Mouse (Mus musculus) forebrain, embryonic 12.5 days (tissue): ENCODE data around the gene Atg4d. TPM values are rescaled to one million over a fixed set of nuclear protein-coding genes. Genes with fewer than 3 reads are reported as not detected.

Experiments used
- ATAC-seq: fragments of 200-750 bp; cut with Nextera tagmentation; 2 replicates; pipeline ENCODE4 v1.8.0; 2017; ENCODE audit warnings: moderate TSS enrichment; ENCODE audit not compliant: low FRiP score
- H3K27ac ChIP-seq: fragments of 300-500 bp; sonication (generic); 2 replicates; pipeline ENCODE4 v1.5.1; 2016; ENCODE audit warnings: mild to moderate bottlenecking
- H3K27me3 ChIP-seq: fragments of 300-500 bp; sonication (generic); 2 replicates; pipeline ENCODE4 v1.6.1; 2016; ENCODE audit warnings: mild to moderate bottlenecking
- H3K36me3 ChIP-seq: fragments of 300-500 bp; sonication (generic); replicated peaks from 2 replicates; pipeline ENCODE4 v1.6.1; 2016; ENCODE audit warnings: mild to moderate bottlenecking
- H3K4me1 ChIP-seq: fragments of 300-500 bp; sonication (generic); 2 replicates; pipeline ENCODE4 v1.6.1; 2016
- H3K4me2 ChIP-seq: fragments of 300-500 bp; sonication (generic); 2 replicates; pipeline ENCODE4 v1.6.1; 2016; ENCODE audit warnings: mild to moderate bottlenecking, moderate library complexity
- H3K4me3 ChIP-seq: fragments of 300-500 bp; sonication (generic); replicated peaks from 2 replicates; pipeline ENCODE4 v1.5.1; 2016; ENCODE audit warnings: mild to moderate bottlenecking
- H3K9ac ChIP-seq: fragments of 300-500 bp; sonication (generic); 2 replicates; pipeline ENCODE4 v1.6.1; 2016; ENCODE audit warnings: mild to moderate bottlenecking
- H3K9me3 ChIP-seq: fragments of 300-500 bp; sonication (generic); 2 replicates; pipeline ENCODE4 v1.6.1; 2016
- WGBS: fragments of 180-500 bp; shearing (Covaris S2); methylation state at CpG from one replicate; pipeline ENCODE4 v1.1.7; 2016; 5-methylcytosine and 5-hydroxymethylcytosine counted together
- polyA plus RNA-seq: library from polyadenylated mRNA; unstranded; fragments of >200 nt; fragmentation: Nextera tagmentation; extraction: Ambion mirVana; gene quantifications from 2 replicates; pipeline ENCODE4 v1.2.1, GENCODE M21; 2016

The Atg4d gene
- polyA plus RNA-seq, 1 experiment from 2014 or later: 47.4 TPM

DNA sequence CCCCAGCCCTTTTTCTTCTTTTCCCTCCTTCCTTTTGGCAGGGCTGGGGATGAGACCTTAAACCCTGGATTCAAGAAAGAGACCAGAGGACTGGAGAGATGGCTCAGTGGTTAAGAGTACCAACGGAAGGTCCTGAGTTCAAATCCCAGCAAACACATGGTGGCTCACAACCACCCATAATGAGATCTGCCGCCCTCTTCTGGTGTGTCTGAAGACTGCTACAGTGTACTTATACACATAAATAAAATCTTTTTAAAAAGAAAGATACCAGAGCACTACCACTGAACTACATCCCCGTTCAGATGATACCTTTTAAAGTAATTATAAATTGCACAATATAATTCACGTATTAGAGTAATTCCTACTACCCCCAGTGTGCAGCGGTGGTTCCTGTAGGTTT lies 32.2 kb upstream of the Atg4d start:
- H3K4me2 ChIP-seq: no peak overlapping the region
- WGBS: 94% methylated on average over 5 of the region's 5 CpGs
- no peaks in the 10 kb centered on the region for H3K9me3 ChIP-seq
- no peak overlapping the region for H3K4me3 ChIP-seq
- H3K27ac ChIP-seq: no peak overlapping the region
- H3K4me1 ChIP-seq: peaks cover 18% of the 10 kb centered on the region
- no peaks in the 10 kb centered on the region for H3K27me3 ChIP-seq
- H3K9ac ChIP-seq: no peak overlapping the region
- H3K36me3 ChIP-seq: peaks cover 57% of the 10 kb centered on the region
- ATAC-seq: no peak

DNA sequence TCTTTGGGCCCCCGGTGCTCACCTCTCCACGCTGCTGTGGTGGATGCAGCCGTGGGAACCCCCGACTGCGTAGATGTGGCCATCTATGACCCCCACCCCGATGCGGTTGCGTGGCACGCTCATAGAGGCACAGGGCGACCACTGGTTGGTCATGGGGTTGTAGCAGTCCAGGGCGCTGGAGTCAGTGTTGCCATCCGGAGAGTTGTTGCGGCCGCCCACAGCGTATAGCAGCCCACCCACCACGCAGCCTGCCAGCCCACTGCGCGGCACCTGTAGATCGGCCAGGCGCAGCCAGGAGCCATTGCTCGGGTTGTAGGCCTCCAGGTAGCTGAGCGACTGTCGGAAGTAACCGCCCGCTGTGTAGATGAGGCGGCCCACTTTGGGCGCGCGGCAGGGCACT lies 31.7 kb upstream of the Atg4d start:
- H3K4me3 ChIP-seq: no peak overlapping the region
- no peak overlapping the region for H3K9ac ChIP-seq
- no peaks in the 10 kb centered on the region for H3K27me3 ChIP-seq
- 87% methylated on average over 29 of the region's 29 CpGs for WGBS
- H3K9me3 ChIP-seq: no peaks in the 10 kb centered on the region
- H3K36me3 ChIP-seq: peaks cover 57% of the 10 kb centered on the region
- no peak overlapping the region for H3K27ac ChIP-seq
- peaks cover 17% of the 10 kb centered on the region for H3K4me1 ChIP-seq
- no peak overlapping the region for H3K4me2 ChIP-seq
- ATAC-seq: no peak

GRCm38 (mm10) chr9:21233805-21234204 lies 31.3 kb upstream of the Atg4d start:
- H3K27ac ChIP-seq: no peak overlapping the region
- H3K4me3 ChIP-seq: no peak overlapping the region
- peaks cover 57% of the 10 kb centered on the region for H3K36me3 ChIP-seq
- no peak for ATAC-seq
- H3K9ac ChIP-seq: no peak overlapping the region
- H3K4me1 ChIP-seq: peaks cover 17% of the 10 kb centered on the region
- no peaks in the 10 kb centered on the region for H3K9me3 ChIP-seq
- H3K27me3 ChIP-seq: no peaks in the 10 kb centered on the region
- no peak overlapping the region for H3K4me2 ChIP-seq
- WGBS: 90% methylated on average over 28 of the region's 28 CpGs

- no peak overlapping the region for H3K4me3 ChIP-seq
- 86% methylated on average over 4 of the region's 4 CpGs for WGBS
- no peak overlapping the region for H3K27ac ChIP-seq
- H3K9me3 ChIP-seq: no peaks in the 10 kb centered on the region
- peaks cover 4% of the 10 kb centered on the region; the same call in 1 of the 2 replicates for H3K27me3 ChIP-seq
- no peak overlapping the region for H3K9ac ChIP-seq
- H3K4me1 ChIP-seq: peaks cover 23% of the 10 kb centered on the region
- ATAC-seq: no peak
- peaks cover 46% of the 10 kb centered on the region for H3K36me3 ChIP-seq
- H3K4me2 ChIP-seq: no peak overlapping the region
Observed at GRCm38 (mm10) chr9:21235341-21235740, 29.8 kb upstream of the Atg4d start.

GRCm38 (mm10) chr9:21236991-21237367 lies 28.1 kb upstream of the Atg4d start:
- Histone ChIP-seq H3K27ac (no peak overlapping the region), H3K27me3 (peaks cover 15% of the 10 kb centered on the region), H3K4me2 (peak overlapping the region; percentile 77), H3K9ac (peak overlapping the region; percentile 97), H3K4me1 (peaks cover 23% of the 10 kb centered on the region), H3K9me3 (no peaks in the 10 kb centered on the region), H3K4me3 (peak overlapping the region; percentile 86), H3K36me3 (peaks cover 32% of the 10 kb centered on the region)
- no peak for ATAC-seq
- WGBS: 87% methylated on average over 25 of the region's 25 CpGs

DNA sequence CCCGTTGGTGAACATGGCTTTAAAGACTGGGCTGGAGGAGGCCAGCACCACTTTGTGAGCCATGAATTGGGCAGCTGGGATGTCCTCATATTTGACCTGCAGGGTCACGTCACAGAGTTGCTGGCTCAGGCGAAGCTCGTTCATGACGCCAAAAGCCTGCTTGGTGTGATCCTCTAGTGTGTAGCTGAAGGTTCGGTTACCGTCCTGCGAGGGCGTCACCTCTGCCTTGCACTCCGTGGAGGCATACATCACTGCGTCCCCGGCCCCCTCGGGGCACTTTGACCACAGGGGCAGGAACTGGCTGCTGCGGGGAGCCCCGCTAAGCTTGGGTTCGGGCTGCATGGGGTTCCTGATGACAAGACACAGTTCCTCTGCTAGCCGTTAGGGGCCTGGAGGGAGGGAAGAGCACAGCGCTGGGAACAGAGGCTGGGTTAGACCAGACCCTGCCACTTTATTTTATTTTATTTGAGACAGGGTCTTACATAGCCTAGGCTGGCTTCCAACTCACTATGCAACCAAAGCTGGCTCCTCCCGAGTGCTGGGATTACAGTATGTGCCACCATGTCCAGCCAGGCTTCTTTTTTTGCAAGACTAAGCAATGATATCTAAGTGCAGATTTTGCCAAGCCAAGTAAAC lies 27.6 kb upstream of the Atg4d start:
- peak overlapping the region; percentile 86 for H3K4me3 ChIP-seq
- WGBS: 17% methylated on average over 19 of the region's 19 CpGs
- H3K9ac ChIP-seq: peak overlapping the region; percentile 97
- peaks cover 32% of the 10 kb centered on the region for H3K36me3 ChIP-seq
- H3K4me2 ChIP-seq: peak overlapping the region; percentile 77
- H3K27me3 ChIP-seq: peaks cover 21% of the 10 kb centered on the region
- H3K4me1 ChIP-seq: peaks cover 23% of the 10 kb centered on the region
- peak; percentile 43 for ATAC-seq
- H3K9me3 ChIP-seq: no peaks in the 10 kb centered on the region
- peak overlapping the region; percentile 88 for H3K27ac ChIP-seq

GRCm38 (mm10) chr9:21238004-21238732 lies 26.9 kb upstream of the Atg4d start:
- peaks cover 27% of the 10 kb centered on the region for H3K27me3 ChIP-seq
- H3K4me1 ChIP-seq: peaks cover 23% of the 10 kb centered on the region
- 1% methylated on average over 31 of the region's 31 CpGs for WGBS
- peak overlapping the region; percentile 86 for H3K4me3 ChIP-seq
- H3K9ac ChIP-seq: peak overlapping the region; percentile 97
- H3K27ac ChIP-seq: peak overlapping the region; percentile 88
- peaks cover 25% of the 10 kb centered on the region for H3K36me3 ChIP-seq
- ATAC-seq: peak; percentile 21
- no peaks in the 10 kb centered on the region for H3K9me3 ChIP-seq
- peak overlapping the region; percentile 77 for H3K4me2 ChIP-seq

DNA sequence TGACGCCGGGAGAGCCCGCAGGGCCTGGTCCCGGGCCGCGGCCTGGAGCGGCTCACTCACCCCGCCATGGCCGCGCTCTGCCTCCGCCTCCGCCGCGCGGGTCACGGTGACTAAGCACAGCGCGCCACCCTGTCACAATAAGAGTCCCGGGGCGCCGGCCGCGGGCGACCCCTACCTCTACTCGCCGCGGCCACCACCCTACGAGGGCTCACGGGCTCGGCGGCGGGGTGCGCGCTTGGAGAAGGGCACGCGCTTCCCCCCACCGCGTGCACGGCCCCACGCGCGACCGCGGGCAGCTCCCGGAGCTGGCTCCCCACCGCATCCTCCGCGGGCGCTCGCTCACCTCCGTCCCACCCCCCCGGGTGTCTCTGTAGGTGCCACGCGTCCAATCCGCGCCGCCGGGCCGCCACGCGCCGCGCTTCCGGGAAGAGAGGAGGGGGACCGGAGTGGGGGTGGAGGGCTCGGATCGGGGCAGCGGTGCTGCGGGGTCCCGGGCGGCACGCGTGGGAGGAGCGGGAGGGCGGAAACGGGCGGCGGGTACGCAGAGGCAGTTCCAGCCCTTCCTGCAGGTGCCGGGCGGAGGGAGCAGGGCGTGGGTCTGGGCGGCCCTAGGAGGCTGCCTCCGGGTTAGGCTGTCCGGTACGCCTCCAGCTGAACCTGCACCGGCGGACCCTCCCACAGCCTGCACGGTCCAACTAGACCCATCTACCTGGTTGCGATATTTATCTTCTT lies 26.2 kb upstream of the Atg4d start, which contains the start of gene Keap1:
TSS of gene Keap1 (minus strand) at position 629 of the 732 bp plus-strand sequence.
- peak within 1 kb of the TSS; percentile 88 for H3K27ac ChIP-seq
- ATAC-seq: peak; percentile 87
- H3K36me3 ChIP-seq: peaks cover 18% of the 10 kb centered on the region
- H3K27me3 ChIP-seq: peaks cover 35% of the 10 kb centered on the region
- H3K9me3 ChIP-seq: no peaks in the 10 kb centered on the region
- peaks cover 26% of the 10 kb centered on the region for H3K4me1 ChIP-seq
- H3K4me2 ChIP-seq: peak within 1 kb of the TSS; percentile 77
- peak within 1 kb of the TSS; percentile 97 for H3K9ac ChIP-seq
- peak within 1 kb of the TSS; percentile 86 for H3K4me3 ChIP-seq
- under 1% methylated on average over 66 of the region's 90 CpGs for WGBS

- ATAC-seq: no peak
- peaks cover 13% of the 10 kb centered on the region for H3K36me3 ChIP-seq
- no peak overlapping the region; the same call in 1 of the 2 replicates for H3K27ac ChIP-seq
- H3K4me1 ChIP-seq: peaks cover 31% of the 10 kb centered on the region
- H3K27me3 ChIP-seq: peaks cover 40% of the 10 kb centered on the region
- peak overlapping the region; percentile 97 for H3K9ac ChIP-seq
- peak overlapping the region; percentile 86 for H3K4me3 ChIP-seq
- 36% methylated on average over 4 of the region's 4 CpGs for WGBS
- no peaks in the 10 kb centered on the region for H3K9me3 ChIP-seq
- H3K4me2 ChIP-seq: peak overlapping the region; percentile 77
Observed at GRCm38 (mm10) chr9:21239465-21239848, 25.6 kb upstream of the Atg4d start.

DNA sequence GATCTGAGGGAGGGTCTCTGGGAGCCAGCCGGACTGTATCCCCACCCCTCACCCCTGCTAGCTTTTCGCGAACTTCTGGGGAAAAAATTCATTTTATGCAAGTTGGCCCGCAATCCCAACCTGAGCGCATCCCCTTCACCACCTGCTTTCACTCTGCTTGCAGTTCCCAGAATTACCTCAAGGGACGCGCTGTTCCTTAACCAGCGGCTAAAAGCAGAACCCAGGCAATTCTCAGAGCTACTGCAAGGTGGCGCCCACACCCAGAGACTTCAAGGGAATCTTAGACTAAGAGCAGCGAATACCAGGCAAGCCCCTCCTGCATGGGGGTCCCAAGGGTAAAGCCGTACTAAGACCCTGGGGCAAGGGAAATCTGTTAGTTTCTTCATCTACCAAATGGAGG lies 23.8 kb upstream of the Atg4d start:
- Histone ChIP-seq H3K9me3 (no peaks in the 10 kb centered on the region), H3K4me2 (no peak overlapping the region), H3K27me3 (peaks cover 59% of the 10 kb centered on the region), H3K27ac (no peak overlapping the region), H3K36me3 (no peaks in the 10 kb centered on the region), H3K9ac (no peak overlapping the region), H3K4me1 (peaks cover 41% of the 10 kb centered on the region), H3K4me3 (no peak overlapping the region)
- ATAC-seq: no peak
- 3% methylated on average over 11 of the region's 11 CpGs for WGBS

DNA sequence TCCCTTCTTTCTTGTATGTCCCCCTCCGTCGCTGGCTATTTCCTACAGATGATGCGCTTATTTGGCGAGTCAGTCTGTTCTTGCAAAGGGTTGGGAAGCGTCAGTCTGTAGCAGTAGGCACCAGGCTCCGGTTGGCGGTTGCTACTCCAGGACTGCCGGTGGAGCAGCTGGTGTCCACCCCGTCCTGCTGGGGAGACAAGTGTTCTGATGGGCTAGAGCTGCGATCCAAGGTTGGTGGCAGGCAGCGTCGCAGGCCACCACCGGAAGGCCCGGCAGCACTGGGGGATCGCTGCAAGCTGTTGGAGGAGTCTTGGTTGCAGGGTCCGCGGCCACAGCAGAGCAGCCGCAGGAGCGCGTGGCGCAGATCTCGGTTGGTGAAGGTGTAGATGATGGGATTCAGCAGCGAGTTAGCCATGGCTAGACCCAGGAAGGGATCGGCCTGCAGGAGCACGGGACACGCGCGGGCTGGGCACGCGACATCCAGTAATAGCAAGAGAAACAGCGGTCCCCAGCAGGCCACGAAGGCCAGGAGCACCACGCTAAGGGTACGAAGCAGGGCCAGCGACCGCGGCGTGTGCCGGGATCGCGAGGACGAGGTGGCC lies 21.2 kb upstream of the Atg4d start:
- Histone ChIP-seq H3K9ac (peak overlapping the region; percentile 48), H3K9me3 (no peaks in the 10 kb centered on the region), H3K4me3 (peak overlapping the region; percentile 43), H3K27me3 (peaks cover 83% of the 10 kb centered on the region), H3K4me2 (peak overlapping the region; percentile 69), H3K4me1 (peaks cover 27% of the 10 kb centered on the region), H3K36me3 (no peaks in the 10 kb centered on the region), H3K27ac (no peak overlapping the region)
- ATAC-seq: no peak
- 4% methylated on average over 42 of the region's 42 CpGs for WGBS
